Mouse (Mus musculus) CD4-positive, CD25-positive, alpha-beta regulatory T cell, adult 9 weeks (primary cell): ENCODE data around the gene Pcdh19. TPM values are rescaled to one million over a fixed set of nuclear protein-coding genes. Genes with fewer than 3 reads are reported as not detected.

Experiments used
- polyA plus RNA-seq: library from polyadenylated mRNA; unstranded; fragments of 100-300 nt; shearing (Covaris generic); gene quantifications from one replicate; pipeline ENCODE4 v1.2.1, GENCODE M21; 2017

The Pcdh19 gene
- not detected for polyA plus RNA-seq

GRCm38 (mm10) chrX:133688840-133689239, at the start of gene Pcdh19:
Gene Pcdh19 (minus strand): TSS chrX:133688987.

Other genes with a start within 250 kb of the Pcdh19 start
- gene Tnmd, start 162.0 kb upstream of the Pcdh19 start, polyA plus RNA-seq: not detected
- gene Tspan6, start 209.4 kb upstream of the Pcdh19 start, polyA plus RNA-seq: 7.0 TPM
- not detected for gene Srpx2, start 219.4 kb upstream of the Pcdh19 start, polyA plus RNA-seq